Comparison of ENCODE assay signal across 23 mouse cellular contexts in genomic region chr3:9063662-9064061, GRCm38 (mm10).
"Had no signal": no experiment of that assay in that cellular context is flagged by ENCODE, and none has a peak within 500 bp of the region (broad histone marks: within the 10 kb centered on the region; RNA-seq: fewer than 3 reads in every experiment).

No protein-coding gene starts in this region.

- H3K4me1 ChIP-seq: liver, embryonic 12.5 days; liver, embryonic 15.5 days; lung, embryonic 15.5 days; midbrain, embryonic 12.5 days; midbrain, embryonic 15.5 days; neural tube, embryonic 12.5 days; neural tube, embryonic 15.5 days had no signal

- H3K9ac ChIP-seq: limb, embryonic 13.5 days; liver, embryonic 12.5 days; liver, embryonic 15.5 days; lung, embryonic 15.5 days; midbrain, embryonic 12.5 days; midbrain, embryonic 15.5 days; neural tube, embryonic 12.5 days; neural tube, embryonic 15.5 days had no signal

- H3K27me3 ChIP-seq: limb, embryonic 13.5 days; liver, embryonic 12.5 days; liver, embryonic 15.5 days; lung, embryonic 15.5 days; midbrain, embryonic 15.5 days; neural tube, embryonic 12.5 days; neural tube, embryonic 15.5 days had no signal

- H3K9me3 ChIP-seq: limb, embryonic 10.5 days; limb, embryonic 13.5 days; liver, embryonic 12.5 days; liver, embryonic 15.5 days; lung, embryonic 15.5 days; megakaryocyte, embryonic 14.5 days; midbrain, embryonic 12.5 days; midbrain, embryonic 15.5 days; neural tube, embryonic 12.5 days; neural tube, embryonic 15.5 days had no signal

- DNase-seq: kidney, adult 11 months; kidney, adult 9 months; kidney, postnatal 14 days; kidney, postnatal 4 days; layer of hippocampus, adult 9-11 months; liver; lung, adult 18-20 months; lung, postnatal 10 days; lung, postnatal 36 days; right cerebral cortex, adult 18-20 months; right cerebral cortex, postnatal 14 days; thymus, postnatal 25 days had no signal

- H3K4me3 ChIP-seq: layer of hippocampus, adult 2 months; limb, embryonic 10.5 days; limb, embryonic 13.5 days; liver, embryonic 12.5 days; liver, embryonic 15.5 days; lung, embryonic 15.5 days; megakaryocyte, embryonic 14.5 days; midbrain, embryonic 12.5 days; midbrain, embryonic 15.5 days; neural tube, embryonic 12.5 days; neural tube, embryonic 15.5 days had no signal

- H3K36me3 ChIP-seq: limb, embryonic 10.5 days; limb, embryonic 13.5 days; liver, embryonic 12.5 days; liver, embryonic 15.5 days; lung, embryonic 15.5 days; midbrain, embryonic 12.5 days; midbrain, embryonic 15.5 days; neural tube, embryonic 12.5 days; neural tube, embryonic 15.5 days had no signal

- H3K27ac ChIP-seq: layer of hippocampus, adult 2 months; limb, embryonic 10.5 days; limb, embryonic 13.5 days; liver, embryonic 12.5 days; liver, embryonic 15.5 days; lung, embryonic 15.5 days; midbrain, embryonic 12.5 days; midbrain, embryonic 15.5 days; neural tube, embryonic 12.5 days; neural tube, embryonic 15.5 days had no signal

- H3K4me2 ChIP-seq: limb, embryonic 13.5 days; liver, embryonic 12.5 days; liver, embryonic 15.5 days; lung, embryonic 15.5 days; midbrain, embryonic 12.5 days; midbrain, embryonic 15.5 days; neural tube, embryonic 12.5 days; neural tube, embryonic 15.5 days had no signal

- ATAC-seq: liver, embryonic 12.5 days; midbrain, embryonic 15.5 days had no signal
